Mouse (Mus musculus) midbrain, embryonic 14.5 days (tissue): ENCODE results near the gene Map2k5. TPM values are rescaled to one million over a fixed set of nuclear protein-coding genes. Genes with fewer than 3 reads are reported as not detected.

Source experiments
- ATAC-seq: fragments of 200-750 bp; cut with Nextera tagmentation; 2 replicates; pipeline ENCODE4 v1.8.0; 2017; ENCODE audit warnings: moderate number of reproducible peaks, moderate library complexity; ENCODE audit not compliant: low FRiP score, low TSS enrichment
- DNase-seq: peaks from one replicate; pipeline ENCODE4 v3.0.0-alpha.2; 2015
- H3K27ac ChIP-seq: fragments of 300-500 bp; sonication (generic); replicated peaks from 2 replicates; pipeline ENCODE4 v1.5.1; 2014; ENCODE audit warnings: mild to moderate bottlenecking, low read depth, low read length, moderate library complexity
- H3K27me3 ChIP-seq: fragments of 300-500 bp; sonication (generic); 2 replicates; pipeline ENCODE4 v1.6.1; 2014; ENCODE audit warnings: low read length, control low read depth, mixed read lengths; ENCODE audit not compliant: control insufficient read depth, insufficient read depth
- H3K36me3 ChIP-seq: fragments of 300-500 bp; sonication (generic); 2 replicates; pipeline ENCODE4 v1.6.1; 2014; ENCODE audit warnings: low read length, control low read depth; ENCODE audit not compliant: control insufficient read depth, insufficient read depth
- H3K4me1 ChIP-seq: fragments of 300-500 bp; sonication (generic); 2 replicates; pipeline ENCODE4 v1.6.1; 2014; ENCODE audit warnings: mild to moderate bottlenecking, antibody characterized with exemption, low read length, control low read depth; ENCODE audit not compliant: control insufficient read depth, insufficient read depth
- H3K4me2 ChIP-seq: fragments of 300-500 bp; sonication (generic); 2 replicates; pipeline ENCODE4 v1.6.1; 2014; ENCODE audit warnings: mild to moderate bottlenecking, low read length, moderate library complexity
- H3K4me3 ChIP-seq: fragments of 300-500 bp; sonication (generic); replicated peaks from 2 replicates; pipeline ENCODE4 v1.5.1; 2014; ENCODE audit warnings: low read depth, low read length
- H3K9ac ChIP-seq: fragments of 300-500 bp; sonication (generic); replicated peaks from 2 replicates; pipeline ENCODE4 v1.6.1; 2014; ENCODE audit warnings: mild to moderate bottlenecking, low read length, moderate library complexity
- H3K9me3 ChIP-seq: fragments of 300-500 bp; sonication (generic); 2 replicates; pipeline ENCODE4 v1.6.1; 2016; ENCODE audit warnings: low read length, control low read depth, mixed read lengths; ENCODE audit not compliant: control insufficient read depth
- WGBS: fragments of 180-500 bp; shearing (Covaris S2); extraction: QIAGEN DNeasy Blood & Tissue Kit; methylation state at CpG from one replicate; pipeline ENCODE4 v1.1.7; 2014; 5-methylcytosine and 5-hydroxymethylcytosine counted together
- polyA plus RNA-seq: library from polyadenylated mRNA; unstranded; fragments of >200 nt; fragmentation: Nextera tagmentation; extraction: Ambion mirVana; gene quantifications from 2 replicates; pipeline ENCODE4 v1.2.1, GENCODE M21; 2014

Map2k5 gene
- polyA plus RNA-seq, 1 experiment from 2014 or later: 43.9 TPM

DNA sequence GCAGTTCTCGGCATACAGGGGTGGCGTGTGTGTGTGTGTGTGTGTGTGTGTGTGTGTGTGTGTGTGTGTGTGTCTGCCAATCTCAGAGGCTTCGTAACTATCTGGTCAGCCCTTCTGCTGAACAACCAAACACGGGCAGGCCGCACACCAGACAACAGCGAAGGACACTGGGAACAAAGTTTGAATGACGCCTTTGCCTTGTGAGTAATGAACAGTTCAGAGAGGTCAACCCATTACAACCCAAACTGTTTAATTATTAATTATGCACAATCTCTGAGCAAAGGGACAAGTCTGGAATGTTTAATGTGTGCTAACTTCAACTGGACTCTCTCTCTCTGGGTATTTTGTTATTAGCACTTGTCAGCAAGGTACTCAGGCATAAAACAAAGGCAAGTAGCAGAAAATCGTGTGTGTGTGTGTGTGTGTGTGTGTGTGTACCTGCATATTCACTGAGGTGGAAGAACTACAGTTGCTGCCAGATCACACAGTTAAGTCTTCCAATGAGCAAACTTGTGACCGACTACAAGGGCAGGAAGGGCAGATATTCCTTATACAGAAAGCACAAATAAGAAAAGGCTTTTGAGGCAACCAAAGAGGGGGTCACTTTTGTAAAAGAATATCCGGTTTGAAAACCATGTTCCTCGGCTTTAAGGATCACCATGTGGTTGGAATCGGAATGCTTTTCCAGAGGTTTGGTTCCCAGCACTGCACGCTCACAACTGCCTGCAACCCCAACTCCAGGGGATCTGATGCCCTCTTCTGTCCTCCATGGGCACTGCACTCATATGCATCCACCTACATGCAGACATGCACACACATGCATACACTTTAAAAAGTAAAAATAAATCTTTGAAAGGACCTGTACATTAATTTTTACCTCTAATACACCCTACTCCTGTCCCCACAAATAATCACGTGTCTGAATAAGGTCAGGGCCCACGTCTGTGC lies 176.1 kb downstream of the Map2k5 start:
- 91% methylated on average over 15 of the region's 15 CpGs for WGBS
- H3K4me2 ChIP-seq: no peak overlapping the region
- no peak overlapping the region for H3K4me3 ChIP-seq
- H3K9ac ChIP-seq: no peak overlapping the region
- no peaks in the 10 kb centered on the region for H3K9me3 ChIP-seq
- ATAC-seq (no peak), DNase-seq (no peak)
- H3K27ac ChIP-seq: no peak overlapping the region
- H3K36me3 ChIP-seq: no peaks in the 10 kb centered on the region
- peaks cover 13% of the 10 kb centered on the region for H3K4me1 ChIP-seq
- H3K27me3 ChIP-seq: no peaks in the 10 kb centered on the region

DNA sequence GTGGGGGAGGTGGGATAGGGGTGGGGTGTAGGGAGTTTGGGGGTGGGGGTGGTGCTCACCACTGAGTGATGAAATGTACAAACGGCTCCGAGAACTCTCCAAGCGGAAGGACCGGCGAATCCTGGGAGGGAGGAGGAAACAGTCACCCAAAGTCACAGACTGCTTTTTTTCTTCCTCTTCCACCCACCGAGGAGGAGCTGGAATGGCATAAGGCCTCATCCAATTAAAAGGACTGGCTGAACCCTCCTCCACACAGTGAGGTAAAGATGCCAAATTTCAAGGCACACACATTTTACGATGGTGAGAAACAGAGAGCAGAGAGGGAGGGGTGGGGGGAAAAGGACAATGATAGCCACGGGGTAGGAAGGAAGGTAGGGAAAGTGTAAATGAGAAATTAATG lies 180.4 kb downstream of the Map2k5 start:
- H3K4me2 ChIP-seq: peak overlapping the region; percentile 3; the same call in 1 of the 2 replicates
- no peaks in the 10 kb centered on the region; the same call in 1 of the 2 replicates for H3K36me3 ChIP-seq
- H3K4me3 ChIP-seq: no peak overlapping the region
- H3K27me3 ChIP-seq: no peaks in the 10 kb centered on the region
- DNase-seq: no peak
- H3K9me3 ChIP-seq: no peaks in the 10 kb centered on the region
- H3K27ac ChIP-seq: no peak overlapping the region
- H3K9ac ChIP-seq: no peak overlapping the region; the same call in 1 of the 2 replicates
- peaks cover 20% of the 10 kb centered on the region for H3K4me1 ChIP-seq
- 15% methylated on average over 8 of the region's 8 CpGs for WGBS
- ATAC-seq: no peak

DNA sequence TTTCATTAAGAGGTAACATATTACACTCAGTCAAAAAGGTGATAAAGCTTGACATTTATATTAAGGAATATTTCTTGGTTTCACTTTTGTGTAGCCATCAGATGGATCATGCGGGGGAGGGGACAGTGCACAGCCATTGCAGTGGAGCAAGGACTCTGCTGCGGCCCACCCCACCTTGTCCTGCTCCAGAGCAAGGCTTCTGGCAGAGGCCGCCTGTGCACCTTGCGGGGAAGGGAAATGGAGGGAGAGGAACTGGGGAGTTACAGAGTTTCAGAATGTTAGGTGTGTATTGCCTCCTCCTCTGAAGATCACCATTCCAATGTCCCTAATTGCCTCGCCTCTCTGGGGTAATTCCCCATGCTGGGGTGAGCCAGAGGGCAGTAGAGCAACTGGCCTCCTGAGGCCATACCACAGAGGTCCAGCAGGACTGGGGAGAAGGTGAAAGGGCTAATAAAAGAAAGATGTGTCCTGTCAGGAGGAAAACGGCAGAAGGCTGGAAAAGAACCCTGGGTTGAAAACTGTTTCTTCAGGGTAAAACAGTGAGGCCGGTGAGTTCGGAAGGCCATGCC lies 181.5 kb downstream of the Map2k5 start:
- Histone ChIP-seq H3K27me3 (no peaks in the 10 kb centered on the region), H3K4me2 (no peak overlapping the region), H3K4me3 (no peak overlapping the region), H3K27ac (no peak overlapping the region), H3K9ac (no peak overlapping the region), H3K4me1 (peaks cover 20% of the 10 kb centered on the region), H3K9me3 (no peaks in the 10 kb centered on the region), H3K36me3 (no peaks in the 10 kb centered on the region; the same call in 1 of the 2 replicates)
- no peak for ATAC-seq
- WGBS: 61% methylated on average over 8 of the region's 8 CpGs
- no peak for DNase-seq

DNA sequence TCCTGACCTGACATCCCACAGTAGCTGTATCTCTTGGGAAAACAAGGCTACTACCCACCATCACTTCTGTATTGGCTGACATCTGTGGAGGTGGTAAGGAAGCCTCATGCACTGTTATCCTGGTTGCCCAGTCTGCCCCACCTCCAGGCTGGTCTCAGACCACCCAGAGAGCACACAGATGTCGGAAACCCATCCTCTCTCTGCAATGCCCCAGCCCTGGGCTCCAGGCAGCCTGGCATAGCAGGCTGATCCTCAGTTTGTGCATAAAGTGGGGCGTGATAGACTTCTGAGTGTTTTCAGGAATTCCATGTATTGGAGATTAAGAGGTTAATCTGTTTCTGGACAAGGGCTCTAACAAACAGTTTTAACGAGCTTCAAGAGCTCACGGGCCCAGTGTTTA lies 182.2 kb downstream of the Map2k5 start:
- DNase-seq (no peak), ATAC-seq (no peak)
- no peak overlapping the region for H3K4me3 ChIP-seq
- H3K27ac ChIP-seq: no peak overlapping the region
- no peaks in the 10 kb centered on the region for H3K27me3 ChIP-seq
- no peaks in the 10 kb centered on the region for H3K9me3 ChIP-seq
- H3K4me1 ChIP-seq: peaks cover 20% of the 10 kb centered on the region
- no peak overlapping the region for H3K4me2 ChIP-seq
- WGBS: 28% methylated on average over 4 of the region's 4 CpGs
- H3K36me3 ChIP-seq: no peaks in the 10 kb centered on the region; the same call in 1 of the 2 replicates
- H3K9ac ChIP-seq: no peak overlapping the region

DNA sequence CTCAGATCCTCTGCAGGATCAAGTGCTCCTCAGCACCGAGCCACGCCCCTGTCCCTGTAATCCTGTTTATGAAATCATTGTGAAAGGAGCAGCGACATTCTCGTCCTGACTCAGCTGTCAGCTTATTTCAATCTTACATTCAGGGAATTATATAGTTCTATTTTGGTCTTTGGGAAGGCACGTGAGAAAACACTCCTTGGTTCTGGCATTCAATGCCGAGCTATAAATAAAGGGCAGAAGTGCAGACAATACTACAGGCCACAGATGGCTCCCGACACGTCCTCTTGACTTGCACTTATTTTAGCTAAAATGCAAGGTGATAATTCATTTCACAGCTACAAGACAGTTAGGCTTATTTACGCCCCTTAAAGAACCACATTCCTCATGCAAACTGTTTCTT lies 182.9 kb downstream of the Map2k5 start:
- Histone ChIP-seq H3K27me3 (no peaks in the 10 kb centered on the region), H3K9me3 (no peaks in the 10 kb centered on the region), H3K4me1 (peaks cover 20% of the 10 kb centered on the region), H3K4me3 (no peak overlapping the region), H3K4me2 (no peak overlapping the region), H3K36me3 (no peaks in the 10 kb centered on the region; the same call in 1 of the 2 replicates), H3K9ac (no peak overlapping the region), H3K27ac (no peak overlapping the region)
- ATAC-seq: no peak
- no peak for DNase-seq
- 36% methylated on average over 9 of the region's 9 CpGs for WGBS

DNA sequence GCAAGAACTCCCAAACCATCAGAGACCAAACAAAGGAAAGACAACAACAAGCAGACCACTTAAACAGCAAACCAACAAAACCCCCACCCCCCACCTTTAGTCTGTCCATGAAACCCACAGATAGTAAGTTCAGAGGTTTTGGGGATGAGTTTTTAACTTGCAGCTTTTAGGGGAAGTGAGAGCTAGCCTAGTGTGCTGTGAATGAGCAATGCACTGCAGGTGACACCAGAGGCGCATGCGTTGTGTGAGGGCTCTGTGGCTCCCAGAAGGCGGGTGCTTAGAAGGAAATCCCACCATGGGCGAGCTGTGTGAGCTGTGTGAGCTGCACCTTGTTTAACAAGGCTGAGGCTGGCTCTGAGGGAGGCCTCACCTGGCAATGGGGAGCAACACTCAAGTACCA lies 184.9 kb downstream of the Map2k5 start:
- Histone ChIP-seq H3K36me3 (no peaks in the 10 kb centered on the region; the same call in 1 of the 2 replicates), H3K4me2 (no peak overlapping the region), H3K9me3 (no peaks in the 10 kb centered on the region), H3K9ac (no peak overlapping the region), H3K27me3 (no peaks in the 10 kb centered on the region; the same call in 1 of the 2 replicates), H3K27ac (no peak overlapping the region), H3K4me3 (no peak overlapping the region), H3K4me1 (peaks cover 25% of the 10 kb centered on the region)
- DNase-seq (no peak), ATAC-seq (no peak)
- WGBS: 77% methylated on average over 4 of the region's 4 CpGs

DNA sequence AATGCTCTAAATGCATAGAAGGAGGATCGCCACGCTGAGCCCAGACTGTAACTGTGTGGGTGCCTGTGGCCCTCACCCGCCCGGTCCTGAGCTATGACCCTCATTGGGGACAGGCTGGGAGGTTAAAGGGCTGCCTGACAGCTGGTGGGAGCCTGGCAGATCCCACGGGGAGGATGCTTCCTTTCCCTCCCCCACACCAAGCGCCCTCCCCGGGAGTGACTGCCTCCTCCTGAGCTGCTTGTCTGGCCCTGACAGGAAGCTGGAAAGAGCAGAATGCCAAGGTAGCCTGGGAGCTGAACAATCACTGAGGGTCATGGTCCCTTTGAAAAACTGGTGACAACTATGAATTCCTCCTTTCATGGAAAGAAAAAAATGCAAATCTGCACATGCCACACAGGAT lies 190.4 kb downstream of the Map2k5 start:
- H3K4me1 ChIP-seq: peaks cover 35% of the 10 kb centered on the region
- no peak for DNase-seq
- 5% methylated on average over 7 of the region's 7 CpGs for WGBS
- H3K27me3 ChIP-seq: peaks cover 18% of the 10 kb centered on the region
- no peaks in the 10 kb centered on the region for H3K9me3 ChIP-seq
- H3K4me2 ChIP-seq: no peak overlapping the region
- no peak overlapping the region for H3K9ac ChIP-seq
- no peaks in the 10 kb centered on the region for H3K36me3 ChIP-seq
- no peak overlapping the region for H3K4me3 ChIP-seq
- H3K27ac ChIP-seq: no peak overlapping the region
- no peak for ATAC-seq

DNA sequence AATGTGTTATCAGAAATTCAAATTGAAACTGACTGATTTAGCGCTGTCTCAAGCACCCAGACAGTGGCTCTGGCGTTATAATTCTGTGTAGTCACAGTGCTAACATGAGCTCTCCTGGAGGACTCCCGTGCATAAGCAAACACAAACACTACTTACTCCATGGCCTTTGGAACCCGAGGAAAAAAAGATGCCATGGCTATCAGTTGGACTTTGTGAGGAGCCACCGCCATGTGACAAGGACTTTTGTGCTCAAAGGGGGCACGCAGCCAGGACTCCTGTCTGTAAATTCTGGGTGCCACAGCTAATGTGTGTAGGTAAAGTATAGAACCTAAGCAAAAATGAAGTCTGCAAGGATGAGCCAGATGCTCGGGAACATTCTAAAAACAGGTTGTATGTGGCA lies 192.5 kb downstream of the Map2k5 start:
- Histone ChIP-seq H3K4me1 (peaks cover 50% of the 10 kb centered on the region), H3K4me3 (no peak overlapping the region), H3K27me3 (peaks cover 18% of the 10 kb centered on the region), H3K9me3 (no peaks in the 10 kb centered on the region), H3K36me3 (no peaks in the 10 kb centered on the region), H3K27ac (no peak overlapping the region), H3K9ac (no peak overlapping the region), H3K4me2 (no peak overlapping the region)
- 66% methylated on average over 7 of the region's 7 CpGs for WGBS
- DNase-seq (no peak), ATAC-seq (no peak)
